Mouse (Mus musculus): ENCODE results near the gene Ccdc106.

Ccdc106 gene

DNA sequence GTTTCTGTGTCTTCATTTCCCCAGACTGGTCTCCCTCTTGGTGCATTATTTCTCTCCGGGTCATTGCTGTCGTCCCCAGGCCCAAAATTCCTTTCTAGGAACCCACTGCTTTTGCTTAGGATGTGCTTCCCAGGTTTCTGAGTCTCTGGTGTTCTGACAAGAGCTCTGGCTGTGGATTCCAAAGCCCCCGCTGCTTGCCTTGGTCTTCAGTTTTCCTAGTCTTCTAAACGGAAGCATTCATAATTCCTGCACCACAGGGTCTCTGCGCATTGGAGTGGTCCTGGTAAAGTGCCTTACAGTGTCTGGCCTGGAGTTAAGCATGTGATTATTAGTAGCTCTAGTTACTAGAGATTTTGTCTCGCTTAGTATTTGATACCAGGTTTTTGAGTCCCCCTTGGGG, 60.5 kb downstream of the Ccdc106 start:
- DNase-seq (ENCODE audit: low read depth, low spot score): no peak

DNA sequence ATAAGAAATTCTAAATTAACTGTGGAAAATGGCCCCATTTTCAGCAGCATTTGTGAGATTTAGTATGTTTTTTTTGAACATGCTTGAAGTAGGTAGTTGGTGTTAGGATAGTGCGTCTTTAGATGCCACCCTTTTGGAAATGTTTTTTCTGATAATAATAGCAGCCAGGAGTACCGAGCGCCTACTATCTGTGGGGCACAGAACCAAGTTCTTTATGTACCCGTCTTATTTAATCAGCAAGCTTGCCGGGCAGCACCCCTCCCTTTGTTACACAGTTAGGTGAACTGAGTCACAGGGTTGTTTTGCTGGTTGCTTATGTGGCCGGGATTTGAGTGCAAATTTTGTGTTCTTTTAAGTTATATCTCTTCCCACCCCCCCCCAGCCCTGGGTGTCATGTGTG, 60.9 kb downstream of the Ccdc106 start:
- no peak for DNase-seq (ENCODE audit: low read depth, low spot score)

DNA sequence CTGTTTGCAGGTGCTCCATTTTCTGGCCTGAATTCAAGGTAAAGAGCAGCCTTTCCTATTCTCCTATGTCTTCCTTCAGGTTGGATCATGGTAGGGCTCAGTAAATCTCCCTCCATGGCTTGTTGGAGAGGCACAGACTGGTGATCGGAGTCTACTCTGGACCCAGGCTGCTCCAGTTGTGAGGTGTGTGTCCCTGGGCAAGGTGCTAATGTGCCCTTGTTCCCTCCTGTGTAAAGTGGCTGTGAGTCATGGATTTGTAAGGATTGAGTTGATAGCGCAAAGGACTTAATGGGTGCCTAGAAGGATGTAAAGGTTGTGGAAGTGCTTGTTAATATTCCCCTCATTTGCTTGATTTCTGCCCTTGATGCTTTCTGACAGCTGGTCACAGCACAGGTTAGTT, 61.6 kb downstream of the Ccdc106 start:
- no peak for DNase-seq (ENCODE audit: low read depth, low spot score)

DNA sequence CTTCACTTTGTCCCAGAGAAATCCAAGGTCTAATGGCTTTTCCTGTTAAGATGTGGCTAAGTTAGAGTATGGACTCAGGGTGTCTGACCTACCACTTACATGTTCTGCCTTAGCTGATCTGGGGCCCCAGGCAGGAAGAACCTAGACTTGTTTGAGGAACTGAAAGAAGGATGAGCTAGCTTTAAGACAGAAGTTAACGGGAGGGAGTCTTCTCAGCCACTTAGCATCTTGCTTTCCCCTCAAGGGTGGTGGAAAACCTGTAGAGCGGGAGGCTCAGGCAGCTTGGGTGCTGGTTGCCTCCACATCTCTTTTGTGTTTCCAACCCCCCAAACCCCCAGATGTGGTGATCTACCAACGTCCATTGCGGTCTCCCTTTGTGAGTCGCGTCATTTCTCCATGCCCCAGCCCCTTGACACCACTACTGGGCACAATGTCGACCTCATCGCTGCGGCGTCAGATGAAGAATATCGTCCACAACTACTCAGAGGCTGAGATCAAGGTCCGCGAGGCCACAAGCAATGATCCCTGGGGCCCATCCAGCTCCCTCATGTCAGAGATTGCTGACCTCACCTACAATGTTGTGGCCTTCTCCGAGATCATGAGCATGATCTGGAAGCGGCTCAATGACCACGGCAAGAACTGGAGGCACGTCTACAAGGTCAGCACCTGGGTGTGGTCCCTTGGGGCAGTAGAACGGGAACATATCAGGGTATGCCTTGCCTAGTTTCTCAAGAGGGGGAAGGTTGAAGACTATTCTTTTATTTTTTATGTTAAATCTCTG, 63.2 kb downstream of the Ccdc106 start:
- DNase-seq (ENCODE audit: low read depth, low spot score): no peak

DNA sequence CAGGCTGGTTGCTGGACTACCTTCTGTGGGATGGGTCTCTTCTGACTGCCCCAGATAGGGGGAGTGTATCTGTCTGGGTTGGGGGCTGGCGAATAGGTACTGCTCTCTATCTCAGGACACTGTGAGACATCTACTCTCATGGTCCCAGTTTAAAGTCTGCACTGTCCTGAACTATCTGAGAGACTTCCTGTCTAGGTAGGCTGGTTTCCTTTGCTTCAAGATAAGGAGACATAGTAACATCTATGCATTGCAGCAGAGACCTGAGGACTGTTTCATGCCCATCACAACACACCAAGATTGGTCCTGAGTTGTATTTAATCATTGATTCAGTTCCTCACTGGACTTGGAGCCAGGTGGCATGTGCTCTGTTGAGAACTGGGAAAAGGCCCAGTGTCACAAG, 65.2 kb downstream of the Ccdc106 start:
- DNase-seq (ENCODE audit: low read depth, low spot score): no peak

DNA sequence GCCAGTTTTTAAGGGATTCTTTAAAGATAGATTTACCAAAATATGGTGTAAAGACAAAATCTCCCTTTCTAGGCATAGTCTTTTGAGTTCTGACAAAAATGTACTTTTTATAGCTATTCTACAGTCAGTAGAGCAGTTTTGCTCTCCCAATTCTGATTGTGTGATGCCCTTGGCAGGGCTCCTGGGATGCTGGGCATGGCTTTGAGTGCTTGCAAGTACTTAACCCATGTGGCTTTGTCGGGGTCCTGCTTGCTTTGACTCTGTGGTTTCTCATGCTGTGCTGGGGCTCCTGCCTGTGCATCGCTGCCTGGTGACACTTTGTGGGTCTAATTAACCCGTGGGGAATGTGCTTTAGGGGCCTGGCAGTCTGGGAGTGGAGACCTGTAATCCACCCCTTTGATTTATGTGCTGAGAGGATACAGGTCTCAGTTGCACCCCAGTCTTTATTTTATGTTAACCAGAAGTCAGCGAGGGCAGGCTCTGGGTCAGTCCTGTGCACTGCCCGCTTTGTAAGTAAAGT, 66.6 kb downstream of the Ccdc106 start:
- no peak for DNase-seq (ENCODE audit: low read depth, low spot score)

DNA sequence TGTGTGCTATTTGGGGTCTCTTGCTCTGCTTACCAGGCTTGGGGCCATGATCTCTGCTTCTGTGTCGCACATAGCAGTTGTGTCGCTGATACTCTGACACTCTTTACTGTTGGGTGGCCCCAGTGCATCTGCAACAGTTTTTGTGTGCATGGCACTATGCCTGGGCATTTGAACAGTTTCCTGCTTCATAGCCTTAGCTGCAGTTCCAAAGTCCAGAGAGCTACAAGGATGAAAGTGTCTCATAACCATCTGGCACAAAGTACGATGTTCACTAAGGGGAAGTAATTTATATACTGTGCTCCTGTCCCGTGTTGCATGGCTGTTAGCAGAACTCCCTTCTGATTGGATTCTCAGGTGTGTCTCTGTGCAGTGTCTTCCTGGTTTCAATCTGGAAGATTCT, 67.5 kb downstream of the Ccdc106 start:
- no peak for DNase-seq (ENCODE audit: low read depth, low spot score)

DNA sequence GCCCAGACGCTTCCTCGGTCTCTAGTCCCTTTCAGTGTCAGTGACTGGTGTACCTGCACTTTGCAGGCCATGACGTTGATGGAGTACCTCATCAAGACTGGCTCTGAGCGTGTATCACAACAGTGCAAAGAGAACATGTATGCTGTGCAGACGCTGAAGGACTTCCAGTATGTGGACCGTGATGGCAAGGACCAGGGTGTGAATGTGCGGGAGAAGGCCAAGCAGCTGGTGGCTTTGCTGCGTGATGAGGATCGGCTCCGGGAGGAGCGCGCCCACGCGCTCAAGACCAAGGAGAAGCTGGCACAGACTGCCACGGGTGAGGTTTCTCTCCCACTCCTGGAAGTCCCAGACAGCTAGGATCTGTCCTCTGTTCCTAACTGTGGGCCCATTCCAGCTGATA, 69.5 kb downstream of the Ccdc106 start:
- no peak for DNase-seq (ENCODE audit: low read depth, low spot score)

DNA sequence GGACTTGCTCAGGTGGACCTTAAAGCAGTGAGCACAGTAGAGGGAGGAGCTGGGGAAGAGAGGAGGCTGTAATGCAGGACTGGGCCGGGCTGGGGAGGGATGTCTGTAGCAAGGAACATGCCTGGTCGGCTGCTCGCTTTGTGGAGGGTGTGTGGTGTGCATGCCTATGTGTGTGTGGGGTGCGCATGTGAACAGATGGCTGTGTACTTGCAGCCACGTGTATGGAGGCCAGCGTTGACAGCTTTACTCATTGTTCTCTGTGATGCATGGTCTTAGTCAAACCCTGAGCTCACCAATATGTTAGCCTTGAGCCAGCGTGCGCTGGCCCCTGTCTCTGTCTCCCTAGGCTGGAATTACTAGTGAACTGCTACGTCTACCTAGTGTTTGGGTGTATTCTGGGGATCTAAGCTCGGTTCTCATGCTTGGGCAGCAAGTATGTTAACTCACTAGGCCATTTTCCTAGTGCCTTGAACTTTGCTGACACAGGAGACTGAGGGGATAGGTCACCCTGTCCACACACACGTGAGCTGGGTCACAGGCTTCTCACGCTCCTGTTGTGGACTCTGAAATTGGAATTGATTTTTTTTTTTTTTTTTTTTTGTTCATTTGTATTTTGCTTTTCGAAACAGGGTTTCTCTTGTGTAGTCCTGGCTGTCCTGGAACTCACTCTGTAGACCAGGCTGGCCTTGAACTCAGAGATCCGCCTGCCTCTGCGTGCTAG, 70.8 kb downstream of the Ccdc106 start:
- DNase-seq (ENCODE audit: low read depth, low spot score): no peak

DNA sequence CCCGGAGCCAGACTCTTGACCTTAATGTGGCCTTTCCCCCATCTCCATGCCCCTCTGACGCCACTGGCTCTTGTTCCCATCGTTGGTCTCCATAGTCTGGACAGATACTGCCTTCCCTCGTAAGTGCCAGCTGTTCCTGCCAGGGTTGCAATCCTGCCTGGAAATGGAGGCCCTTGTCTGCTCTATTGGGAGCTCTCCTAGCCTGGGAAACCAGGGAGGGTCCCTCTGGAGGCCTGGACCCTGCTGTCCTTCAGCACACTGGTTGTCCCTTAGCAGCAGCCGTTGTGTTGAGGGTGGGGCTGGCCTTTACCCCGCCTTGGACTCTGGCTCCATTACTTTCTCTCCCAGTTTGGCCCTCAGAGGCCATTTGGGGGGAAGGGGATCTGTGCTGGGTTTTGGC, 72.0 kb downstream of the Ccdc106 start:
- DNase-seq (ENCODE audit: low read depth, low spot score): no peak

DNA sequence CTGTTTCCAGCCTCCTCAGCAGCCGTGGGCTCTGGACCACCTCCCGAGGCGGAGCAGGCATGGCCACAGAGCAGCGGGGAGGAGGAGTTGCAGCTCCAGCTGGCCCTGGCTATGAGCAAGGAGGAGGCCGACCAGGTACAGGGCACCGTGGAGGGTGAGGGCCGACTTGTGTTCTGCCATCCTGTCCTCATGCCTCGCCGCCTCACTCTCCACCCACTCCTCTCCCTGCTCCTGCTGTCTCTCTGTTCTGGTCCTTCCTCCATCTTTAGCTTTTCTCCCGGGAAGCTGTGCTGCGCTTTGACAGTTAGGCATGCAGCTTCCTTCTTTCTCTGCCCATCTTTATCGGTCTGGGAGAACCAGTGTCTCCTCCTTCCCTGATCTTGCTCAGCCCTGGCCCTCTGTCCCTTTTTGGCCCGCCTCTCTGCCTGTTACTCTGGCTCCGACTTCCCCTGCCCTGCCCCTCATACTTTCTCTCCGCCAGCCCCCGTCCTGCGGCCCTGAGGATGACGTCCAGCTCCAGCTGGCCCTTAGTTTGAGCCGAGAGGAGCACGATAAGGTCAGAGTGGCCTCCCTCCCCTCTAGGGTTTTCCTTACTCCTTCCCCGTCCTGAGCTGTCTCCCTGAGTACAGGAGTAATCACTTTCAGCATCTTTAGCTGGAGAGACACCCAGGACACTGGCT, 72.6 kb downstream of the Ccdc106 start:
- no peak for DNase-seq (ENCODE audit: low read depth, low spot score)

DNA sequence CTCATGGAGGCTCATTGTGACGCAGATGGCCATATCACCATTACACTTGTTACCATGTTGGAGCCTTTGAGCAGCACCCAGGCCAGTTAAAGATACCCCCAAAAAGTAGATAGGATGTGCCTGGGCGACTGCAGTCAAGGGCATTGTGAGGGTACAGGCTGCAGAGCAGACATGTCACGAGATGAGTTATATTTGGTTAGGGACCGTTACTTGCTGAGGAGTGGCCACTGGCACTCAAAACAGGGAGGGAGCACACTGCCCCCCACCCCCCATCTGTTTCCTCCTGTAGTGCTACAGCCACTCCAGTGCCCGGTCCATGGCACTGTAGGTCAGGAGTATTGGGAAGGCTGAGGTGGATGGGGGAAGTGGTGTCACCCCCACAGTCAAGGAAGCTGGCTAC, 78.4 kb downstream of the Ccdc106 start:
- DNase-seq (ENCODE audit: low read depth, low spot score): no peak

DNA sequence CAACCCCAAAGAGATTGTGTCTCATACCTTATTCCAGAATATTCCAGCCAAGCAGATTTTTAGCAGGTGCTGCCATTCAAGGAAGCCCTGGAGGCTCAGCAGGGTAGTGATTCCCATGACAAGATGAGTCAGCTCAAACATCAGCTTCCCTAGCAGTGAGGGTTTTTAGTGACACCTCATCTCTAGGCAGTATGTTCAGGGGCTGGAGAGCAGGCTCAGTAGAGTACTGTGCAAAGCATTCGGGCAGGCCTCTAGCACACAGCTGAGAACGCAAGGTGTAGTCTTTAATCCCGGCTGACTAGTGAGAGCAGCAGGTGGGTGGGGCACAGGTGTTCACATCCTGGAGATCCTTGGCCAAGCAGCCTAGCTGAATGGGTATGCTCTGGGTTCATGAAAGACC, 79.4 kb downstream of the Ccdc106 start:
- DNase-seq (ENCODE audit: low read depth, low spot score): no peak

DNA sequence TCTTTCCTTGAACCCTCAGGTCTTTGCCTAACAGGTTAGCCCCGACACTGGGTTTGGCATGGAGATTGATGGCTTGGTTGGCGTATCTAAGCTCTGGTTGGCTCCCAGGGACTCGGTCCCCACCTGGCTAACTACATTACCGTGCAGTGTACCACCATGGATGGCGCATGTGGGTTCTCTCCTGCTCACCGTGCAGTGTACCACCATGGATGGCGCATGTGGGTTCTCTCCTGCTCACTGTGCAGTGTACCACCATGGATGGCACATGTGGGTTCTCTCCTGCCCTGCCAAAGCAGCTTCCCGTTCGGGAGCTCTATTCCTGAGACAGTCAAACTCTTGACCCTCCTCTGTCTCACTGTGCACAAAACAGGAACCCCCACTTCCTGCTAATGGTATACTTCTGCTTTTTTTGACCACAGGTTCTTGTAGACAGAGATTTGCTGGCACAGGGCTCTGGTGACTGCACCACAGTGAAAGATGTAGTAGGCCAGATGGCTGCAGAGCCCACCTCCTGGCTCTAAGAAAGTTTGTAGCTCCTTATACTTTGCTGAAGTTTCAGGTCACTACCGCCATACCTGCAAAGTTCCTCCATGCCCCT, 80.8 kb downstream of the Ccdc106 start:
- DNase-seq (ENCODE audit: low read depth, low spot score): no peak

DNA sequence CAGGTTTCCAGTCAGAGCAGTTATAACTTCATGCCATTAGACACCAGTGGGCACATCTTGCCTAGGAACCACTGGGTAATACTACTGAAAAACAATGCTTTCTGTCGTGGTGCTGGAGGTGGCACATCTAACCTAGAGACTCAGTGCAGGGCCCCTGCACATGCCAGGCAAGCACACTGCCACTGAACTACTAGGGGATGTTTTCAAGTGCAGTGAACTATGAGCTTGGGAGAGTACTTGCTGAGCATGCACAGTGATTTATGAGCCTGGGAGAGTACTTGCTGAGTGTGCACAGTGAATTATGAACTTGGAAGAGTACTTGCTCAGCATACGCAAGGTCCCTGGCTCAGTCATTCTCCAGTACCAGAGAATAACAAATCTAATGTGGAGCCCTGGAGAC, 82.2 kb downstream of the Ccdc106 start:
- DNase-seq (ENCODE audit: low read depth, low spot score): no peak

DNA sequence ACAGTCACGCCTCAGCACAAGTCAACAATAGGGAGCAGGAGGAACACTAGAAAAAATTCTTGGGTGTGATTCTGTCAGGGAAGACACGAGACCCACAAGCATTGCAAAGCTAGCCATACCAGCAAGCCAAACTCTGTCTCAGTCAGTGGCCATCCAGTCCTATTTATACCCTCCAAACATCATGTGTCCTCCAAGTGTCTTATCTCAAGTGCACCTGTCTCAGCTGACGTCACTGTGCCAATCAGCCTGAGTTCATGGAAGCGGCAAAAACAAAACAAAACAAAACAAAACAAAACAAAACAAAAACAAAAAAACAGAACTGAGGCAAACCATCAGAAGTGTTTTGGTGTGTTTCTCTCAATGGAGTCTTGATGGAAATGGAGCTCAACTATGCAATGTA, 87.9 kb downstream of the Ccdc106 start:
- no peak for DNase-seq (ENCODE audit: low read depth, low spot score)

DNA sequence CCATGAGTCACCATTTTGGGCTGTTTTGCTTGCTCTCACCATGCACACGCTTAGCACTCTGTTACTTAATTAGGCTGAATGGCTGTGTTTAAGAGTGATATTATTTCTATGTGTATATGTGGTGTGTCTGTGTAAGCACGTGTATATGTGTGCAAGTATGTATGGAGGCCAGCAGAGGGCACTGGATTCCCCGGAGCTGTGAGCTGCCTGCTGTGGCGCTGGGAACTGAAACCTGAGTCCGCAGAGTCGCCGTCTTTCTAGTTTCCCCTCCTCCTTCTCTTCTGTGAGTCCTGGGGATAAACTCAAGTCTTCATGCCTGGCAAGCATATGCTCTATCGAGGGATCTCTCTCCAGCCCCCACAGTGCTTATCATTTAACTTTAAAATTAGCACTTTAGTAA, 88.9 kb downstream of the Ccdc106 start:
- no peak for DNase-seq (ENCODE audit: low read depth, low spot score)
